Mouse (Mus musculus) bone marrow, adult 2 months (tissue): ENCODE results near the gene Csnk2b.

Experiments used
- CTCF ChIP-seq: fragments of 200-500 bp; IDR thresholded peaks from 2 replicates; pipeline ENCODE4 v1.5.1; 2011; ENCODE audit warnings: low read length, control low read depth; ENCODE audit not compliant: control insufficient read depth, insufficient read depth
- POLR2A ChIP-seq: fragments of 200-500 bp; IDR thresholded peaks from 2 replicates; pipeline ENCODE4 v1.6.1; 2011; ENCODE audit warnings: low read depth, mild to moderate bottlenecking, control low read depth, low read length, borderline replicate concordance; ENCODE audit not compliant: control insufficient read depth

- TF ChIP-seq POLR2A: no peak
- TF ChIP-seq CTCF: no peak
These were observed 20.7 kb downstream of the Csnk2b start for GRCm38 (mm10) chr17:35101161-35101560.
